Mouse (Mus musculus): ENCODE data around the gene Ifnar1.

GRCm38 (mm10) chr16:91448895-91449294, 36.1 kb upstream of the Ifnar1 start:
- TF ChIP-seq CTCF (IDR thresholded peaks at IDR 0.05; ENCODE audit: low read depth, low read length) (no peak), POLR2A (IDR thresholded peaks at IDR 0.05; ENCODE audit: extremely low read depth, insufficient read depth, low read length) (no peak)

Measured in liver, adult 2 months (tissue).